ENCODE assay signal across 10 mouse cellular contexts in genomic region chr8:123734486-123734885, GRCm38 (mm10).
"Had no signal": no experiment of that assay in that cellular context is flagged by ENCODE, and none has a peak within 500 bp of the region (broad histone marks: within the 10 kb centered on the region; RNA-seq: fewer than 3 reads in every experiment).

No protein-coding gene starts in this region.

- DNase-seq: kidney, adult 2 months; kidney, postnatal 36 days; layer of hippocampus, adult 9-11 months; layer of hippocampus, postnatal 36 days; liver; lung, adult 2 months; lung, postnatal 36 days; right cerebral cortex, postnatal 14 days; thymus, adult 18-20 months; thymus, postnatal 25 days had no signal
